Mouse (Mus musculus) ES-E14 (cell line): Measurements from ENCODE around the gene Dnajc11. TPM values are rescaled to one million over a fixed set of nuclear protein-coding genes. Genes with fewer than 3 reads are reported as not detected.

ENCODE experiments used
- DNase-seq: peaks from one replicate; pipeline ENCODE4 v3.0.0-alpha.2; 2013; ENCODE audit warnings: low read depth, low spot score
- H3K27ac ChIP-seq: 2 replicates; pipeline ENCODE4 v1.5.1; 2012; ENCODE audit warnings: low read depth, mild to moderate bottlenecking, low read length, moderate library complexity, mixed read lengths; ENCODE audit not compliant: poor library complexity, insufficient read depth, severe bottlenecking
- H3K36me3 ChIP-seq: 2 replicates; pipeline ENCODE4 v1.6.1; 2012; ENCODE audit warnings: mild to moderate bottlenecking, low read length, moderate library complexity, mixed read lengths; ENCODE audit not compliant: control insufficient read depth, poor library complexity, insufficient read depth, severe bottlenecking
- H3K4me1 ChIP-seq, 2 experiments: fragments of 150-350 bp in 1 of 2; sonication (generic) in 1 of 2; 2 replicates each; pipeline ENCODE4 v1.6.1; 2012; ENCODE audit warnings: low read length in 2 of 2, mild to moderate bottlenecking in 1 of 2, mixed read lengths in 1 of 2; ENCODE audit not compliant: control insufficient read depth in 2 of 2, insufficient read depth in 2 of 2, poor library complexity in 1 of 2
- H3K4me3 ChIP-seq, 2 experiments: fragments of 150-350 bp in 1 of 2; sonication (generic) in 1 of 2; 2 replicates each; pipeline ENCODE4 v1.5.1; 2012; ENCODE audit warnings: low read length in 2 of 2, low read depth in 1 of 2, mild to moderate bottlenecking in 1 of 2, mixed read lengths in 1 of 2; ENCODE audit not compliant: insufficient read depth in 1 of 2, poor library complexity in 1 of 2, severe bottlenecking in 1 of 2
- H3K9ac ChIP-seq: 2 replicates; pipeline ENCODE4 v1.6.1; 2012; ENCODE audit warnings: low read depth, mild to moderate bottlenecking, low read length, mixed read lengths; ENCODE audit not compliant: poor library complexity, insufficient read depth, severe bottlenecking
- H3K9me3 ChIP-seq: fragments of 150-350 bp; sonication (generic); 2 replicates; pipeline ENCODE4 v1.6.1; 2012; ENCODE audit warnings: low read depth, mild to moderate bottlenecking, low read length; ENCODE audit not compliant: control insufficient read depth, insufficient read depth
- CHD2 ChIP-seq: IDR thresholded peaks from 2 replicates; pipeline ENCODE4 v1.6.1; 2014; ENCODE audit warnings: mild to moderate bottlenecking, low read depth, low read length, inconsistent platforms
- HCFC1 ChIP-seq: IDR thresholded peaks from 2 replicates; pipeline ENCODE4 v1.6.1; 2012; ENCODE audit warnings: low read length, inconsistent platforms, borderline replicate concordance; ENCODE audit not compliant: insufficient read depth
- MAFK ChIP-seq: IDR thresholded peaks from 2 replicates; pipeline ENCODE4 v1.6.1; 2014; ENCODE audit warnings: mild to moderate bottlenecking, low read depth, low read length, inconsistent platforms; ENCODE audit not compliant: insufficient read depth
- ZC3H11A ChIP-seq: IDR thresholded peaks from 2 replicates; pipeline ENCODE4 v1.6.1; 2012; ENCODE audit warnings: low read depth, mild to moderate bottlenecking, inconsistent platforms, low read length, borderline replicate concordance
- ZNF384 ChIP-seq: IDR thresholded peaks from 2 replicates; pipeline ENCODE4 v1.6.1; 2012; ENCODE audit warnings: low read depth, low read length, inconsistent platforms
- in situ Hi-C, 2 experiments: fragments of 600-800 bp; cut with MboI; formaldehyde crosslinking; loops; one replicate each; pipeline ENCODE4 v1.15.1; 2025; ENCODE audit warnings: low sequenced_read_pairs in 2 of 2, inconsistent platforms in 1 of 2; ENCODE audit not compliant: unreplicated experiment in 2 of 2
- total RNA-seq: library from RNA; depleted of rRNA; stranded (reverse); fragments of 300-350 nt; gene quantifications from 2 replicates; pipeline ENCODE4 v1.2.3, GENCODE M21; 2012

Dnajc11 gene
- total RNA-seq, 1 experiment = 98.2 TPM

DNA sequence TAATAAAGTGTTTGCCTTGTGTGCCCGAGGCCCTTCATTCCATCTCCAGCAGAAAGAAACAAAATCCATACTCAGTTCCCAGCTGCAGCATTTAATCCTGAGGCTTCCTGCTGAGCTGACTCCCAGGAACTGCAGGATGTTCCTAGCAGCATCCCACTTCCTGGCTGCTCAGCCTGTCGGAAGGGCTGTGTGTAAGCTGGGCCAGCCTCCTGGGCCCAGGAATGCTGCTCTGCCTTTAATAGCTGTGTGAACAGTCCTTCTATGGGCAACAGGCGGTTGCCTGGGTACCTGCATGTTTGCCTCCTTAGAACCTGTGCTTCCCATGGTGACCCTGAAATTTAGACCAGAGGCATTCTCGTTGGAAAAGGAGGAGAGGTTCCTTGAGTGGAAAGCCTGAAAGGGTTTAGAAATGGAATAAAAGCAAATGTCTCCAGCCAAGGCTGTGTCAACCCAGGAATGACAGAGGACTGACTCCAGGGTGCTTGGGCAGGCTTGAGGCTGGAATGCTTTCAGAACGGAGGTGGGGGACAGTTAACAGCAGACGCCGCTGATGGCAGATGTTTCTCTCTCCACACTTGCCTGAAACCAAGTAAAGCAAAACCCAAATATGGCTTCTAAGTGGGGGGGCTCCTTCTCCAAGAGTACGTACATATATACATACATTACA lies 74.1 kb downstream of the Dnajc11 start:
- in situ Hi-C loops = no loop called here
- DNase-seq = no peak
- TF ChIP-seq MAFK (no peak), ZC3H11A (no peak), HCFC1 (no peak), CHD2 (no peak), ZNF384 (no peak)
- H3K4me1 ChIP-seq = peaks cover 0 to 21% of the 10 kb centered on the region in 2 experiments; a peak in 3 of 4 replicates
- peaks cover 17% of the 10 kb centered on the region; the same call in 1 of the 2 replicates for H3K36me3 ChIP-seq
- H3K4me3 ChIP-seq = peak overlapping the region; percentile 86 to 88; a peak in 2 of 4 replicates
- no peaks in the 10 kb centered on the region for H3K9me3 ChIP-seq
- H3K9ac ChIP-seq = 0 out of 2 replicates have a peak overlapping the region, but pooled peaks have one; percentile 17
- H3K27ac ChIP-seq = peak overlapping the region; percentile 53

GRCm38 (mm10) chr4:152008148-152008500 lies 74.6 kb downstream of the Dnajc11 start:
- Histone ChIP-seq H3K4me3 (peak overlapping the region; percentile 86 to 88), H3K36me3 (peaks cover 22% of the 10 kb centered on the region; the same call in 1 of the 2 replicates), H3K9me3 (no peaks in the 10 kb centered on the region), H3K4me1 (peaks cover 0 to 23% of the 10 kb centered on the region in 2 experiments; a peak in 3 of 4 replicates), H3K27ac (peak overlapping the region; percentile 53; the same call in 1 of the 2 replicates), H3K9ac (peak overlapping the region; percentile 52)
- TF ChIP-seq CHD2 = no peak
- TF ChIP-seq MAFK = no peak
- no peak for TF ChIP-seq ZNF384
- no peak for TF ChIP-seq ZC3H11A
- no peak for TF ChIP-seq HCFC1
- in situ Hi-C loops = no loop called here
- no peak for DNase-seq

DNA sequence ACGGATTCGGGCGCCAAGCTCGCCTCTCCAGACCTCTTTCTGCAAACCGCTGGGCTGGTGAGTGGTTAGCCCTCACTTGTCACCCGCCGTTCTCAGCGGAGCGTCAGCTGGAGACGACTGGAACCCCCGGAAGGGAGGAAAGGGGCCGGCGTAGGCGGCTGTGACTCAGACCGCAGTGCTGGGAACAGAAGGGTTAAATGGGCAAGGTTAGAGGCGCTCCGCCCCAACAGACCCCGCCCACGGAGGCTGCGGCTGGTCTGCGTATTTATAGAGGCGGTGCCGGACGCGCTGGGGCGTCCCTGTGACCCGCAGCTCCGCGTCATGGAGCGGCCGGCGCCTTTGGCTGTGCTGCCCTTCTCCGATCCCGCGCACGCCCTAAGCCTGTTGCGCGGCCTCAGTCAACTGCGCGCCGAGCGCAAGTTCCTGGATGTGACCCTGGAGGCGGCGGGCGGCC lies 75.2 kb downstream of the Dnajc11 start, which contains the start of gene Klhl21:
Klhl21 (plus strand) TSS at position 182 of the 454 bp plus-strand sequence.
- H3K4me1 ChIP-seq = peaks cover 0 to 23% of the 10 kb centered on the region in 2 experiments; a peak in 3 of 4 replicates
- TF ChIP-seq MAFK (no peak), HCFC1 (no peak), ZC3H11A (no peak), CHD2 (no peak), ZNF384 (no peak)
- in situ Hi-C loops = no loop called here
- H3K4me3 ChIP-seq = peak within 1 kb of the TSS; percentile 86 to 88
- DNase-seq = peak; percentile 81
- peak within 1 kb of the TSS; percentile 53; the same call in 1 of the 2 replicates for H3K27ac ChIP-seq
- H3K36me3 ChIP-seq = peaks cover 26% of the 10 kb centered on the region; the same call in 1 of the 2 replicates
- no peaks in the 10 kb centered on the region for H3K9me3 ChIP-seq
- H3K9ac ChIP-seq = peak within 1 kb of the TSS; percentile 80

DNA sequence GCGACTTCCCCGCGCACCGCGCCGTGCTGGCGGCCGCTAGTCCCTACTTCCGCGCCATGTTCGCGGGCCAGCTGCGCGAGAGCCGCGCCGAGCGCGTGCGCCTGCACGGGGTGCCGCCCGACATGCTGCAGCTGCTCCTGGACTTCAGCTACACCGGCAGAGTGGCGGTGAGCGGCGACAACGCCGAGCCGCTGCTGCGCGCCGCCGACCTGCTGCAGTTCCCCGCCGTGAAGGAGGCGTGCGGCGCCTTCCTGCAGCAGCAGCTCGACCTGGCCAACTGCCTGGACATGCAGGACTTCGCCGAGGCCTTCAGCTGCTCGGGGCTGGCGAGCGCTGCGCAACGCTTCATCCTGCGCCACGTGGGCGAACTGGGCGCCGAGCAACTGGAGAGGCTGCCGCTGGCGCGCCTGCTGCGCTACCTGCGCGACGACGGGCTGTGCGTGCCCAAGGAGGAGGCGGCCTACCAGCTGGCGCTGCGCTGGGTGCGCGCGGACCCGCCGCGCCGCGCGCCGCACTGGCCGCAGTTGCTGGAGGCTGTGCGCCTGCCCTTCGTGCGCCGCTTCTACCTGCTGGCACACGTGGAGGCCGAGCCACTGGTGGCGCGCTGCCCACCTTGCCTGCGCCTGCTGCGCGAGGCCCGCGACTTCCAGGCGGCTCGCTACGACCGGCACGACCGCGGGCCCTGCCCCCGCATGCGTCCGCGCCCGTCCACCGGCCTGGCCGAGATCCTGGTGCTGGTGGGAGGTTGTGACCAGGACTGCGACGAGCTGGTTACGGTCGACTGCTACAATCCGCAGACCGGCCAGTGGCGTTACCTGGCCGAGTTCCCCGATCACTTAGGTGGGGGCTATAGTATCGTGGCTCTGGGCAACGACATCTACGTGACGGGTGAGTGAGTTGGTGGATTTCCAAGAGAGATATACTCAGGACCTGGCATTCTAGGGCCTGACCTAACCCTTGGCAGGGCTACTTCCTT lies 75.9 kb downstream of the Dnajc11 start:
- no peaks in the 10 kb centered on the region for H3K9me3 ChIP-seq
- H3K36me3 ChIP-seq = peaks cover 33% of the 10 kb centered on the region
- TF ChIP-seq HCFC1 (0 out of 2 replicates have a peak, but pooled peaks have one; percentile 15), CHD2 (no peak; the same call in 1 of the 2 replicates)
- H3K9ac ChIP-seq = peak overlapping the region; percentile 80
- peaks cover 0 to 23% of the 10 kb centered on the region in 2 experiments; a peak in 3 of 4 replicates for H3K4me1 ChIP-seq
- H3K4me3 ChIP-seq = peak overlapping the region; percentile 86 to 88
- DNase-seq = no peak
- H3K27ac ChIP-seq = peak overlapping the region; percentile 3; the same call in 1 of the 2 replicates
- in situ Hi-C loops = no loop called here
